In genomic region chr17:15804008-15804812, GRCm38 (mm10) we compare ENCODE assay signal across 10 mouse cellular contexts. TPM values are rescaled to one million over a fixed set of nuclear protein-coding genes. Genes with fewer than 3 reads are reported as not detected.
DNase-seq lines count a peak whose midpoint lies in the region; ATAC-seq and TF ChIP-seq lines count a peak whose summit lies in the region.
"Had no signal": no experiment of that assay in that cellular context is flagged by ENCODE, and none has a peak within 500 bp of the region (broad histone marks: within the 10 kb centered on the region; RNA-seq: fewer than 3 reads in every experiment).

No protein-coding gene starts in this region.

- DNase-seq in retina, postnatal 1 day: peak; percentile 49
- DNase-seq in ovary, postnatal 14 days (ENCODE audit: low spot score): no peak
- DNase-seq in layer of hippocampus, postnatal 25 days (ENCODE audit: extremely low spot score in 1 of 2, low spot score in 1 of 2): no peak

- peaks cover 20% of the 10 kb centered on the region for H3K36me3 ChIP-seq in kidney, embryonic 15.5 days
- H3K36me3 ChIP-seq in kidney, embryonic 16.5 days (ENCODE audit: insufficient read depth, low read length): peaks cover 7% of the 10 kb centered on the region; the same call in 1 of the 2 replicates
- H3K36me3 ChIP-seq in ES-Bruce4 (ENCODE audit: control insufficient read depth, insufficient read depth, low read length, poor library complexity, severe bottlenecking): peaks cover 7% of the 10 kb centered on the region; the same call in 1 of the 2 replicates
- H3K36me3 ChIP-seq in intestine, embryonic 16.5 days (ENCODE audit: control insufficient read depth, insufficient read depth, low read length): peaks cover 7% of the 10 kb centered on the region
- H3K36me3 ChIP-seq: liver, embryonic 15.5 days had no signal

- H3K9me3 ChIP-seq in kidney, embryonic 15.5 days (replicated peaks): no peaks in the 10 kb centered on the region
- H3K9me3 ChIP-seq in kidney, embryonic 16.5 days (ENCODE audit: low read length): no peaks in the 10 kb centered on the region
- no peaks in the 10 kb centered on the region for H3K9me3 ChIP-seq in ES-Bruce4 (replicated peaks; ENCODE audit: control insufficient read depth, insufficient read depth, low read length, poor library complexity, severe bottlenecking)
- no peaks in the 10 kb centered on the region for H3K9me3 ChIP-seq in intestine, embryonic 16.5 days (ENCODE audit: control insufficient read depth, low read length)
- H3K9me3 ChIP-seq: embryonic facial prominence, embryonic 13.5 days; liver, embryonic 15.5 days had no signal

- H3K9ac ChIP-seq in kidney, embryonic 15.5 days: no peak overlapping the region
- H3K9ac ChIP-seq in kidney, embryonic 16.5 days (replicated peaks; ENCODE audit: low read length): no peak overlapping the region
- no peak overlapping the region for H3K9ac ChIP-seq in ES-Bruce4 (ENCODE audit: low read depth, poor library complexity, severe bottlenecking)
- no peak overlapping the region for H3K9ac ChIP-seq in intestine, embryonic 16.5 days (ENCODE audit: low read depth, low read length)
- H3K9ac ChIP-seq: embryonic facial prominence, embryonic 13.5 days; liver, embryonic 15.5 days had no signal

- H3K4me3 ChIP-seq in kidney, embryonic 15.5 days (replicated peaks): no peak overlapping the region
- no peak overlapping the region for H3K4me3 ChIP-seq in kidney, embryonic 16.5 days (ENCODE audit: low read length)
- H3K4me3 ChIP-seq in ES-Bruce4 (ENCODE audit: low read depth, low read length): no peak overlapping the region
- peak overlapping the region; percentile 36 for H3K4me3 ChIP-seq in bone marrow macrophage, adult 2 months (ENCODE audit: insufficient read depth, low read length)
- no peak overlapping the region for H3K4me3 ChIP-seq in intestine, embryonic 16.5 days (ENCODE audit: low read length)
- H3K4me3 ChIP-seq: embryonic facial prominence, embryonic 13.5 days; liver, embryonic 15.5 days had no signal

- no peak overlapping the region for H3K4me2 ChIP-seq in kidney, embryonic 15.5 days
- H3K4me2 ChIP-seq in kidney, embryonic 16.5 days (replicated peaks; ENCODE audit: low read depth, low read length): no peak overlapping the region
- no peak overlapping the region for H3K4me2 ChIP-seq in intestine, embryonic 16.5 days (ENCODE audit: low read depth, low read length)
- H3K4me2 ChIP-seq: embryonic facial prominence, embryonic 13.5 days; liver, embryonic 15.5 days had no signal

- WGBS in kidney, embryonic 15.5 days: 42% methylated on average over 15 of the region's 15 CpGs
- WGBS in kidney, embryonic 16.5 days: 46% methylated on average over 15 of the region's 15 CpGs
- WGBS in intestine, embryonic 16.5 days: 50% methylated on average over 15 of the region's 15 CpGs

- no peaks in the 10 kb centered on the region for H3K27me3 ChIP-seq in kidney, embryonic 15.5 days
- no peaks in the 10 kb centered on the region for H3K27me3 ChIP-seq in kidney, embryonic 16.5 days (ENCODE audit: insufficient read depth, low read length)
- H3K27me3 ChIP-seq in ES-Bruce4 (ENCODE audit: control insufficient read depth, insufficient read depth, low read length, poor library complexity, severe bottlenecking): no peaks in the 10 kb centered on the region
- H3K27me3 ChIP-seq in intestine, embryonic 16.5 days (replicated peaks; ENCODE audit: control insufficient read depth, insufficient read depth, low read length): no peaks in the 10 kb centered on the region
- H3K27me3 ChIP-seq: embryonic facial prominence, embryonic 13.5 days; liver, embryonic 15.5 days had no signal

- TF ChIP-seq CTCF in ES-Bruce4 (IDR thresholded peaks at IDR 0.05; ENCODE audit: low read depth, low read length): peak; percentile 54
- TF ChIP-seq CTCF in bone marrow macrophage, adult 2 months (IDR thresholded peaks at IDR 0.05; ENCODE audit: low read depth, low read length): peak; percentile 72

- peaks cover 40% of the 10 kb centered on the region for H3K4me1 ChIP-seq in kidney, embryonic 15.5 days
- peaks cover 27% of the 10 kb centered on the region for H3K4me1 ChIP-seq in kidney, embryonic 16.5 days (ENCODE audit: insufficient read depth, low read length)
- no peaks in the 10 kb centered on the region for H3K4me1 ChIP-seq in ES-Bruce4 (ENCODE audit: control insufficient read depth, insufficient read depth, low read length)
- H3K4me1 ChIP-seq in bone marrow macrophage, adult 2 months (ENCODE audit: control insufficient read depth, insufficient read depth, low read length): peaks cover 32% of the 10 kb centered on the region
- H3K4me1 ChIP-seq in intestine, embryonic 16.5 days (ENCODE audit: control insufficient read depth, insufficient read depth, low read length): peaks cover 8% of the 10 kb centered on the region
- H3K4me1 ChIP-seq: liver, embryonic 15.5 days had no signal

- TF ChIP-seq EP300 in ES-Bruce4 (IDR thresholded peaks at IDR 0.05; ENCODE audit: insufficient read depth, low read depth, low read length): no peak

- no peak overlapping the region for H3K27ac ChIP-seq in kidney, embryonic 15.5 days
- H3K27ac ChIP-seq in kidney, embryonic 16.5 days (ENCODE audit: low read length): no peak overlapping the region
- H3K27ac ChIP-seq in ES-Bruce4 (ENCODE audit: insufficient read depth, low read length): no peak overlapping the region
- H3K27ac ChIP-seq in bone marrow macrophage, adult 2 months (ENCODE audit: insufficient read depth, low read depth, low read length): peak overlapping the region; percentile 36
- no peak overlapping the region for H3K27ac ChIP-seq in intestine, embryonic 16.5 days (ENCODE audit: low read length)
- H3K27ac ChIP-seq: embryonic facial prominence, embryonic 13.5 days; liver, embryonic 15.5 days had no signal

- peak; percentile 38; the same call in 1 of the 2 replicates for ATAC-seq in kidney, embryonic 15.5 days (replicated peaks; ENCODE audit: low FRiP score)
- ATAC-seq in kidney, embryonic 16.5 days (ENCODE audit: low FRiP score, low TSS enrichment): no peak
- peak; percentile 36; the same call in 1 of the 2 replicates for ATAC-seq in intestine, embryonic 16.5 days

- no peak for TF ChIP-seq POLR2A in ES-Bruce4 (IDR thresholded peaks at IDR 0.05; ENCODE audit: insufficient read depth, low read length)
- no peak for TF ChIP-seq POLR2A in bone marrow macrophage, adult 2 months (IDR thresholded peaks at IDR 0.05; ENCODE audit: borderline replicate concordance, low read depth, low read length)

RNA-seq across cellular contexts. Expression of gene Rgmb, which starts 26.6 kb away (rescaled TPM):
- 12.5 and 13.3 TPM in 2 replicates for polyA plus RNA-seq in kidney, embryonic 15.5 days (2015; fragmentation: Nextera tagmentation; extraction: Ambion mirVana)
- polyA plus RNA-seq in kidney, embryonic 16.5 days (2015; fragmentation: Nextera tagmentation; extraction: Ambion mirVana): 10.1 and 12.2 TPM in 2 replicates
- 10.9 and 11.2 TPM in 2 replicates for polyA plus RNA-seq in ES-Bruce4 (2011; ENCODE audit: insufficient read depth, insufficient read length, low read depth, missing spikeins)
- polyA plus RNA-seq in bone marrow macrophage, adult 2 months (2012; ENCODE audit: insufficient read depth, insufficient read length, missing spikeins): 12.6 and 14.5 TPM in 2 replicates
- 17.8 and 24.8 TPM in 2 replicates for polyA plus RNA-seq in intestine, embryonic 16.5 days (2015; fragmentation: Nextera tagmentation; extraction: Ambion mirVana)
- total RNA-seq in layer of hippocampus, postnatal 25 days (2021): 10 to 100 TPM; 87.5 to 89.2 TPM
